Mouse (Mus musculus) frontal cortex, postnatal 36 days (tissue): ENCODE results near the gene Grsf1.

Source experiments
- DNase-seq, 2 experiments: peaks; one replicate each; pipeline ENCODE4 v3.0.0; 2022; ENCODE audit warnings: low spot score in 2 of 2

Grsf1 gene

DNA sequence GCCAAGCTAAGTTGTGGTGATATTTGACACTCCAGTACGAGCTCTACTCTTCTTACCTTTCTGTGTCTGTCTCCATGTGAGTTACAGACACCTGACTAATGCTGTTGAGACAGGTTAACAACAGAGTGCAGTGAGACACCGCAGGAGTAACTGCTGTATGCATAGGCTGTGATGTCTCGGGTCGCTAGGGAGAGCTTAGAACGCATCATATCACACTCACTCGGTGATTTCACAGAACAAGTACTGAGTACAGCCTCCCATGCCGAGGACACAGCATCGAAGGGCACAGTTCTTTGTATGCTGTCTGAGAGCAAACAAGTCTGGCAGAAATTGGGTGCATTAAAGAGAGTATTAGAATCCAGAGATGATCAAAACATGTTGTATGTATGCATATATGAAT, 46.0 kb downstream of the Grsf1 start:
- DNase-seq: no peak

DNA sequence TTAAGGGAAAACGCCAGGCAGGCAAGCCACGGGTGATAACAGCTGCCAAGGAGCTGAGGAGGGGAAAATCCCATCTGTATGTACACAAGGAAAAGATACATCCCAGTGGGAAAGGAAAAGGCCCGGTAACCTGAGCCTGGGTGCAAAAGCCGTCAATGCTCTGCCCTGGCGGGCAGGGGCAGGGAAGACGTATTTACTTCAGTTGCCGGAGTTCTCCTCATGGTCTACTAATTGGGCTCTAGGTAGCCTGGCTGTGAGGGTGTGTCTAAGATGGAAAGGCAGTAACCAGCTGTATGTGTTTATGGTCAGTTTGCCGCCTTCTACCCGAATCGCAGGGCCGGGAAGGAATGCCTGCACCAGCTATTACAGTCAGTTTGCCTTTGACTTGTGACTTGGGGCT, 46.8 kb downstream of the Grsf1 start:
- no peak for DNase-seq

DNA sequence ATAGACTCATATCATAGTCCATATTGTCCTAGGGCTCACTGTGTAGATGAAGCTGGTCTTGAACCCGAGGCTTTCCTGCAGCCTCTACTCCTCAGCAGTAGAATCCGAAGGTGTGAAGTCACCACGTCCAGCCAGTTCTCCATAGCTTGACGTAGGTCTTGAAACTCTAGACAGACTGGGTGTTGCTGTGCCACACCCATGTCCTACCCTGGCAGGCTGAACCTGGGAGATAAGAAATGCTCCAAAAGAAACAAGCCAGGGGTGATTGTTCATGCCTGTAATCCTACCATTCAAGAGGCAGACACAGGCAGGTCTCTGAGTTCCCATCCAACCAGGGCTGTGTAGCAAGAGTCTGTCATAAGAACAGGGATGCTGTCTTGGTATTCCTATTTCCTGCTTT, 48.4 kb downstream of the Grsf1 start:
- DNase-seq: no peak

DNA sequence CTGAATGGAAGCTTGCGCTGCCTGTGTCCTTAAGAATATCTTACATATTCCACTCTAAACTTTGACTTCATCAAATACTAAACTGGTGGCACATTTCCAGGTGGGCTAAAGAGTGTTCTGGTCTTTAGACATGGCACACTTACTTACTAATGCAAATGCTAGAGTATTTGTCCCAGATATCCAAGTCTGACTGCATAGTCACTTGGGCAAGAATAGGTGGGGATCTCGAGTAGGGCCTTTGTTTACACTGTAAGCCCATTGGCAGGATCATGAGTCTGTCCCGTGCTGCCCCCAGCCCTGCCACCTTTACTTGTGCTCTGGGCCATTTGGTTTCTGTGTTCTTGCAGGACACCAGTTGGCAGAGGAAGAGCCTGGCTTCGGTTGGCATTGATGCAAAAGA, 59.0 kb downstream of the Grsf1 start:
- no peak for DNase-seq

- peak; percentile 42 to 60 for DNase-seq
Measured at GRCm38 (mm10) chr5:88614129-88614528, 61.8 kb downstream of the Grsf1 start.
